Mouse (Mus musculus) cerebellum, adult 2 months (tissue): Measurements from ENCODE around the gene Tbcb. TPM values are rescaled to one million over a fixed set of nuclear protein-coding genes. Genes with fewer than 3 reads are reported as not detected.
A peak's percentile ranks its signal among the peaks of the same experiment; 100 is the strongest.

Experiments used
- DNase-seq, 2 experiments: peaks; one replicate each; pipeline ENCODE4 v3.0.0; 2021
- H3K27ac ChIP-seq: fragments of 200-500 bp; 2 replicates; pipeline ENCODE4 v1.5.1; 2012; ENCODE audit warnings: low read length, control low read depth, inconsistent platforms; ENCODE audit not compliant: insufficient read depth
- H3K27me3 ChIP-seq: fragments of 200-500 bp; 2 replicates; pipeline ENCODE4 v1.6.1; 2012; ENCODE audit warnings: inconsistent platforms, mild to moderate bottlenecking, low read length, moderate library complexity; ENCODE audit not compliant: control insufficient read depth, insufficient read depth
- H3K4me1 ChIP-seq: fragments of 200-500 bp; 2 replicates; pipeline ENCODE4 v1.6.1; 2011; ENCODE audit warnings: low read length; ENCODE audit not compliant: control insufficient read depth, insufficient read depth
- H3K4me3 ChIP-seq: fragments of 200-500 bp; replicated peaks from 2 replicates; pipeline ENCODE3; 2011; ENCODE audit warnings: mild to moderate bottlenecking, low read depth, low read length, control low read depth; ENCODE audit not compliant: insufficient read depth
- CTCF ChIP-seq: fragments of 200-500 bp; IDR thresholded peaks from 2 replicates; pipeline ENCODE4 v1.5.1; 2011; ENCODE audit warnings: low read depth, mild to moderate bottlenecking, control low read depth, low read length, moderate library complexity, borderline replicate concordance; ENCODE audit not compliant: insufficient read depth
- POLR2A ChIP-seq: fragments of 200-500 bp; IDR thresholded peaks from 2 replicates; pipeline ENCODE4 v1.6.1; 2011; ENCODE audit warnings: low read length, control low read depth, borderline replicate concordance; ENCODE audit not compliant: insufficient read depth
- WGBS: fragments of 180-500 bp; shearing (Covaris S2); methylation state at CpG from one replicate; pipeline ENCODE4 v1.1.7; 2018; 5-methylcytosine and 5-hydroxymethylcytosine counted together
- polyA plus RNA-seq: library from polyadenylated mRNA; depleted of rRNA; stranded (reverse); fragments of >200 nt; gene quantifications from 2 replicates; pipeline ENCODE4 v1.2.3, GENCODE M21; 2012; rRNA removed

Tbcb gene
- polyA plus RNA-seq, result 134 and 147 TPM in 2 replicates

DNA sequence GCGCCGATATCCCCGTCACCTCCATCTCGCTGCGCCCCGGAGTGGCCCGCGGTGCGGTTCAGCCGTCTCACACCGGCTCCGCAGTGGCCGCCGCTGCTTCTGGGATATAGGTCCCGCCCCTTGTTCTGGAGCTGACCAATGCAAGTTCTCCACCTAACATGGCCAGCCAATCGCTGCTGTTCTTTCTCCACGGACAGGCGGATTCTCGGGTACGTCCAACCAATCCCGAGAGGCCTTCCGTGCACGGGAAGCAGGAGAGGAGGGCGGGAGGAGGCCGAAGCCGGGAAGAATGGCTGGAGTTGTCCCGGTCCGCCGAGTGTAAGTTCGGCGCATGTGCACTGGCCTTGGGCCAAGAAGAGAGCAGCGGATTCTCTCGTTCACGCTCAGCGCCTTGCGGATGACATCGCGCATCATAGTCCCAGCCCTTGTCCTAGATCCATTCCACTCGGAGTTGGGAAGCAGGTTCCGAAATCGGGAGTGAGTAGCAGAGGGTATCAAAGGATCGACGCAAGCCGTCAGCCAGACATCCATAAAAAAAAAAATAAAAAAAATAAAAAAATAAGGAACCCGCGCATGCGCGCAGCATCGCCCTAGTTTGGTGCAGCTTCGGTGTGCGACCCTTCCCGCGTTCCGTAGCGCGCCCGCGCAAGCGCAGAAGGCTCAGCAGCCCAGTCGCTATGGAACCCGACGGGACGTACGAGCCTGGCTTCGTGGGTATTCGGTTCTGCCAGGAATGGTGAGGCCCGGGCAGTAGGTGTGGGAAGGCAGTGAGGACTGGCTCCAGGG, at the start of gene Tbcb, which contains the start of gene Polr2i:
Tbcb (minus strand) TSS at position 604 of the 786 bp plus-strand sequence.
Polr2i (plus strand) TSS at position 280 of the 786 bp plus-strand sequence.
- TF ChIP-seq POLR2A (peak; percentile 80), CTCF (no peak)
- DNase-seq, result peak; percentile 99 to 100
- H3K4me1 ChIP-seq, result peaks cover 10% of the 10 kb centered on the region
- H3K4me3 ChIP-seq, result peak within 1 kb of the TSS; percentile 88
- no peaks in the 10 kb centered on the region for H3K27me3 ChIP-seq
- under 1% methylated on average over 67 of the region's 67 CpGs for WGBS
- H3K27ac ChIP-seq, result peak within 1 kb of the TSS; percentile 85

DNA sequence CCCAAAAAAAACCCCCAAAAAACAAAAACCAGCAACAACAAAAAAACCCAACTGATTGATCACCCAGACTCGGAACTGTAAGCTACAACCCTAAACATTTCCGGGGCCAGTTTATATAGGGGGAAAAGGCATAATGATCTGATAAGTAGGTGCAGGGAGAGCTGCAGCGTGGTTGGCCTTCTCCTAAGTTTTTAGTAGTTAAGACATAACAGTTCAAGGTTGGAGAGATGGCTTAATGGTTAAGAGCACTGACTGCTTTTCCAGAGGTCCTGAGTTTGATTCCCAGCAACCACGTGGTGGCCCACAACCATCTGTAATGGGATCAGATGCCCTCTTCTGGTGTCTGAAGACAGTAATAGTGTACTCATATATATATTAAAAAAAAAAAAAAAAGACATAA, 49.5 kb upstream of the Tbcb start:
- no peaks in the 10 kb centered on the region for H3K27me3 ChIP-seq
- WGBS, result 86% methylated on average over 4 of the region's 4 CpGs
- H3K4me3 ChIP-seq, result no peak overlapping the region
- H3K27ac ChIP-seq, result no peak overlapping the region
- no peak for DNase-seq
- peaks cover 6% of the 10 kb centered on the region; the same call in 1 of the 2 replicates for H3K4me1 ChIP-seq
- TF ChIP-seq CTCF (no peak), POLR2A (no peak)

DNA sequence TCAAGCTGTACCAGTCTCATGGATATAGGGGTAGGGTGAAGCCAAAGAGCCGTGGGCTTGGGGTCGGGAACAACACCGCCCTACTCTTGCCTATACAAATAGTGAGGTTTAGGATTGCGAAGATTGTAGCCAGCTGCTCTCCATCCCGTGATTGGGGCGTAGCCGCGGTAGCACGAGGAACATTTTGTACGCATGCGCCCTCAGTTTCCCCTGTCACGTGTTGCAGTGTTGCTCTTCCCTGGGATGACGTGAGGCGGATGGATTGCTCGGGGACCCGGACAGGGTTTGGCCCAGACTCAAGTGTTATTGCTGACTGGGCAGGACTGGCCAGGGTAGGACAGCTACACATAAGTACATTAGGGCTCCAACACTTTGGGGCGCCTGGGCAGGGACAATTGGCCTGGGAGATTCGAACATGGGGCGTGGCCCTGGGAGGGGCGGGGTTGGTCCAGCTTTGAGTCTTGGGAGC, 48.6 kb upstream of the Tbcb start:
- Histone ChIP-seq H3K27me3 (no peaks in the 10 kb centered on the region), H3K4me3 (peak overlapping the region; percentile 79), H3K4me1 (no peaks in the 10 kb centered on the region), H3K27ac (peak overlapping the region; percentile 85)
- WGBS, result under 1% methylated on average over 20 of the region's 20 CpGs
- TF ChIP-seq CTCF, result no peak
- TF ChIP-seq POLR2A, result no peak
- peak; percentile 86 to 87 for DNase-seq

DNA sequence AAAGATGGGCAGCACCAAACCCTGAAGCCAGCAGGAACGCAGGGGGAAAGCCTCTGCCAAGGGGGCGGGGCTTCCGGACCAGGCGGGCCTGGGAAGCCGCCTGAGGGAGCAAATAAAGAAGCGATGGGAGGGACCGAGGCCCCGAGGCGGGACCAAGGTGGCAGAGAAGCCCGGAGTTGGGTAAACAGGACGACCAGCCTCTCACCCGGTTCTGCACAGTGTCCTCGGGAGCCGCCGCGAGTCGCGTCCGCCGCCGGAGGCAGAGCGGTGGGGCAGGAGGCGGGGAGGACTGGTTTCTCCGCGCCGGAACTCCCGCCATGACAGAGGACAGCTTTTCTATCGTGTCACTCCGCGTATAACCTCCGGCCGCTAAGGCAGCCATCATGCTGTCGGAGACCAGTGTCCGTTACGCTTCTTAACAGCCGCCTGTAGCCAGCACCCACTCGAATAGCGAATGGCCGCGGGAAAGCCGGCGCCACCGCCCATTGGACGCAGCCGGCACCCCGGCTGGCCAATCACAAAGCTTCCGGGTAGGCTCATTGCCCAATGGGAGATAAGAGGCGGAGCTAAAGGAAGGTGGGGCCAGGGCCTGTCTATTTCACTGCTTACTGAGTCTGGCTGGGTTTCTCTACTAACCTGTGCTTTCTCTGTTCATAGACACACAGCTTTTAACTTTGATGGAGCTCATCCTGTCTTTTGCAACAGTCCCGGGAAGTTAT, 48.0 kb upstream of the Tbcb start, which contains the start of the genes Thap8 and Wdr62:
Thap8 (plus strand) TSS at position 144 of the 719 bp plus-strand sequence.
Wdr62 (minus strand) TSS at position 469 of the 719 bp plus-strand sequence.
- under 1% methylated on average over 49 of the region's 49 CpGs for WGBS
- no peak for TF ChIP-seq CTCF
- no peak for TF ChIP-seq POLR2A
- Histone ChIP-seq H3K27ac (peak within 1 kb of the TSS; percentile 85), H3K27me3 (no peaks in the 10 kb centered on the region), H3K4me3 (peak within 1 kb of the TSS; percentile 79), H3K4me1 (no peaks in the 10 kb centered on the region)
- peak; percentile 90 to 92 for DNase-seq

DNA sequence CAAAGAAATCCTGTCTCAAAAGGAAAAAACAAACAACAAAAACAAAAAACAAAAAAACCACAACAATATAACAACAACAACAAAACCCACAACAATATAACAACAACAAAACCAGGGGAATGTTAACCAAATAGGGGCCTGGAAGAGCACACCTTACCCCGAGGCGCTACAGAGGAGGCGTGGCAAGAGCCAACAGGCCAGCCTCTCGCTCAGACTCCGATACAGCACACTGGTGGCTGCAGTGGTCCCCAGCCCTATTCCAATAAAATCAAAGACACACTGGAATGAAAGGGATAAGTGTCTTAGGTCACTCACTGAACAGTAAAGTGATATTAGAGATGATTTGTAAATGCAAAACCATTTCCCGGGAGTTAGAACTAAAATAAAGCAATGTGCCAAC, 47.5 kb upstream of the Tbcb start:
- H3K27ac ChIP-seq, result no peak overlapping the region
- 1% methylated on average over 6 of the region's 6 CpGs for whole genome bisulfite sequencing

DNA sequence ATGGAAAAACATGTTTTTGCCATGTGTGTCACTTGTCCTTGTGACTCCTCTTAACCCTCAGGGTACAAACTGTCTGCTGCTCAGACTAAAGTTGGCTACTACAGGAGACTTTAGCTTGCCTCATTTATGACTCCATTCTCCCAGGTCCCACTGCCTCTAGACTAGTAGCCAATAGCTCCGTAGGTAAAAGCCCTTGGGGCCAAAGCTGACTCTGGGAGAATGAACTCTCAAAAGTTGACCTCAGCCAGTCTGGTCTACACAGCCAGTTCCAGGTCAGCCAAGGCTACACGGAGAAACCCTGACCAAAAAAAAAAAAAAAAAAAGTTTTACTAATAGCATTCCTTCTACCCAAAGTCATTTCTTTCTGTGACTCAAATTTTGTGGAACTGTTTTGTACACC, 46.8 kb upstream of the Tbcb start:
- no peak overlapping the region for H3K4me3 ChIP-seq
- no peaks in the 10 kb centered on the region for H3K27me3 ChIP-seq
- no peak for TF ChIP-seq POLR2A
- no peak for TF ChIP-seq CTCF
- DNase-seq, result no peak
- H3K27ac ChIP-seq, result no peak overlapping the region
- 42% methylated on average over 2 of the region's 2 CpGs for WGBS
- no peaks in the 10 kb centered on the region for H3K4me1 ChIP-seq

More for the DNA sequence above, 47.5 kb upstream of the Tbcb start:
- Histone ChIP-seq H3K4me3 (peak overlapping the region; percentile 79), H3K27me3 (no peaks in the 10 kb centered on the region), H3K4me1 (no peaks in the 10 kb centered on the region)
- DNase-seq, result no peak
- TF ChIP-seq CTCF (no peak), POLR2A (no peak)

DNA sequence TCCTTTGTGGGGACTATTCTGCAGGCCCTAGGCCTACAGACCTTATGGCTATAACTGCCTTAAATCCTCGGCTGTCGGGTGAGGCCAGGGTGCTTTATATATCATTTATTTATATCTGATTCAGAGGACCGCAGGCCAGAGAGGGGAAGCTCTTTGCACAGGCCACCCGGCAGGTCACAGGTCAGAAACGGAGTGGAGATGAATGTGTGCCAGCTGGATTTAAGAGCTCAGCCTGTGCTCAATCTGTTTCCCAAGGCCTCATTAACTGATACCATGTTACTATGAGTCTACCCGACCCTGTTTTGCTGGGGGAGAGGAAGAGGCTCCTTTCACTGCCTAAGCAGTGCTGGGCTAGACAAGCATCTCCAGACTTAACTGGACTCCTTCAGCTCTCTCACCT, 42.3 kb upstream of the Tbcb start:
- Histone ChIP-seq H3K27ac (no peak overlapping the region), H3K4me1 (no peaks in the 10 kb centered on the region), H3K27me3 (no peaks in the 10 kb centered on the region), H3K4me3 (no peak overlapping the region)
- TF ChIP-seq POLR2A, result no peak
- no peak for TF ChIP-seq CTCF
- 80% methylated on average over 6 of the region's 6 CpGs for WGBS
- DNase-seq, result no peak
